Mouse (Mus musculus) cortical plate, adult 2 months (tissue): ENCODE measurements around the gene Lcat.
A peak's percentile ranks its signal among the peaks of the same experiment; 100 is the strongest.

Experiments used
- CTCF ChIP-seq: fragments of 200-500 bp; IDR thresholded peaks from 2 replicates; pipeline ENCODE4 v1.5.1; 2011; ENCODE audit warnings: mild to moderate bottlenecking, control low read depth, low read length; ENCODE audit not compliant: insufficient read depth; ENCODE audit errors: extremely low read depth
- POLR2A ChIP-seq: fragments of 200-500 bp; IDR thresholded peaks from 2 replicates; pipeline ENCODE4 v1.6.1; 2011; ENCODE audit warnings: mild to moderate bottlenecking, low read length, control low read depth; ENCODE audit not compliant: insufficient read depth; ENCODE audit errors: extremely low read depth

GRCm38 (mm10) chr8:105893339-105893738 lies 49.8 kb downstream of the Lcat start, which contains the start of gene Nrn1l:
- TF ChIP-seq CTCF, result no peak
- peak; percentile 53; the same call in 1 of the 2 replicates for TF ChIP-seq POLR2A
